Mouse (Mus musculus) c-Kit-positive CD71-positive TER-119-positive erythroid progenitor cells, embryonic 14.5 days (primary cell): ENCODE results near the gene Ebf4.

Experiments used
- DNase-seq: peaks from one replicate; pipeline ENCODE4 v3.0.0-alpha.2; 2013; ENCODE audit warnings: low spot score

The Ebf4 gene

GRCm38 (mm10) chr2:130295331-130296133 is 563 bp downstream of the Ebf4 start:
- DNase-seq, result no peak

DNA sequence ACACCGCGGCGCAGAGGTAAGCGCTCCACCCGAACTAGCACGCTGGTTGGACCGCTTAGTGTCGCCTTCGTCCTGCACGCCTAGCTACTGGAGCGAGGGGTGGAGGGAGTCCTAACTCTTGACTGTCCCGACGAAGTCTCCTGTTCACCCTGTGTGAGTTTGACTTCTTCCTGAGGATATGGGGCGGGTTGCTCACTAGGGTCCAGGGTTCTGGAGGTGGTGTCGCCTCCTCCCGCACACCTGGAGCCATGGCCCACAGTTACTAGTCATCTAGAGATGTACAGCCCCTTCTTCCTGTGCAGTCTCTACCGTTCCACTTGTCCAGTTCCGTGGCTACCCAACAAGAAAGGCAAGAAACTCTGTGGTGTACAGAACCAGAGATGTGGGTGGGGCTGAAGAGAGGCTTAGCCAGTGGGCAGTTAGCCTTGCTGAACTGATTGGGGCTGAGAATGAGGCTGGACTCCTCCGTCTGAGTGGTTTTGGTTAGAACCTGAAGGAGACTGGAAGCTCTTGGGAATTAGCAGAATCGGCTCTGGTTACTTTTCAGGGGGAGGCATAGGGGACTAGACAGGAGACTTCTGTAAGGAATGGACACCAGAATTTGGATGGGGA is 1.3 kb downstream of the Ebf4 start:
- no peak for DNase-seq

GRCm38 (mm10) chr2:130297580-130297979 is 2.6 kb downstream of the Ebf4 start:
- no peak for DNase-seq

- no peak for DNase-seq
These were observed 8.0 kb downstream of the Ebf4 start for GRCm38 (mm10) chr2:130303014-130303413.

- peak; percentile 11 for DNase-seq
These were observed 32.1 kb downstream of the Ebf4 start for GRCm38 (mm10) chr2:130327057-130327456.

DNA sequence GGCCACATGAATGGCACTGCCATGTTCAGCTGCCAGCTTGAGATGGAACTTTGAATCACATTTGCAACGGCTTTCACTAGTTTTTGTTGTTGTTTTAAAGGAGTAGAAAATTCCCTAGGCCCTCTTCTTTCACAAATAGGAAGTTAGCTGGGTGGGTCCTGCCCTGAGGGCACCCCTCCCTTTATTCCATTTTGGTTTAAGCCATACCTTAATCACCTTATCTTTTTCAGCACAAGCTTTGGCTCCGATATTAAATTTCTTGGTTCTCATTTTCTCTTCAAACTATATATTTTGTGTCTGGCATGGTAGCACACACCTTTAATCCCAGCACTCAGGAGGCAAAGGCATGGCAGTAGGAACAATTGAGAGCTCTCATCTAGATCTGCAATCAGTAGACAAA is 34.5 kb downstream of the Ebf4 start:
- no peak for DNase-seq

DNA sequence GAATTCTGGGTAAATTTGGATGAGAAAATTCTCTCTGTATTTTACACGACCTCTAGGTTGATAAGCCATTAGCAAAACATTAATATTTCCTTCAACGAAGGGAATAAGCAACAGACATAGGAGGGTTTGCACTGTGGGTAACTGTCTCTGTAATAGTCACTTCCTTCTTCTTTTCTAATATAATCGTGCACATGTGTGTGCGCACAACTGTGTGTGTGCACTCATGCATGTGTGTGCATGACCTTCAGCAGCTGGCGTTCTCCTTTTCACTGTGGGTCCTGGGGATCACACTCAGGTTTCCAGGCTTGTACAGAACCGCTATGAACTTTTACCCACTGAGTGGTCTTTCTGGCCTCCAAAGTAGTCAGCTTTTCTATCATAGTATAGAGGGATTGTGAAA is 40.1 kb downstream of the Ebf4 start:
- no peak for DNase-seq

DNA sequence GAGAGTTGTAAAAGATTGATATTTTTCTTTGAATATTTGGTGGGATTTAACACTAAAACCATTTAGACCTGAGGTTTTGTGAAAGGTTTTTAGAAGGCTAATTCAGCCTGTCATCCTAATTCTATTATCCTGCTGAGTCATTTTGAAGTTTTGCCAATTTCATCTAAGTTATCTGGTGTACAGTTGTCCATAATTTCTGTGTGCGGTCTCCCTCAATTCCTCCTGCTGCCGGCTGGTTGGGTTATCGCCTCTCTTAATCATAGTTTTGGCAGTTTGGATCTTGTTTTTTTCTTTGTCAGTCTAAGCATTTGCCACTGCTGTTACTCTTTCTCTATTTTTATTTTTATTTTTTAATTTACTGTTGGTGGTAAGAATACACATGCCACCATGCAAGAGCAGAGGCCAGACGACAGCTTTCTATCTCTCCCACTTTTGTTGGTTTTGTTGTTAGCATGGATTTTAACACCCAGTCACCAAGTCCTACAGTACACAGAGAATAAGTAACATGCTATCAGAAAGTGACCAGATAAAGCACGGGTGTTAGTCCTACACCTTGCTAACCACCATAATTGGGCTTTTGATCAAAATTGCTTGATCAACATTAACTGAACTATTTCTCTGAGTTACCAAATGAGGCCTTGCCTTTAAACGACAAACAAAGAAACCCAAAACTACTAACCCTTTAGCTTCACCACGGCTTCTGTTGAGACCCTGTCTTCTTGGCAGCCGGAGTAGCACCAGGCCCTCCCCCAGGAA is 45.7 kb downstream of the Ebf4 start:
- no peak for DNase-seq

DNA sequence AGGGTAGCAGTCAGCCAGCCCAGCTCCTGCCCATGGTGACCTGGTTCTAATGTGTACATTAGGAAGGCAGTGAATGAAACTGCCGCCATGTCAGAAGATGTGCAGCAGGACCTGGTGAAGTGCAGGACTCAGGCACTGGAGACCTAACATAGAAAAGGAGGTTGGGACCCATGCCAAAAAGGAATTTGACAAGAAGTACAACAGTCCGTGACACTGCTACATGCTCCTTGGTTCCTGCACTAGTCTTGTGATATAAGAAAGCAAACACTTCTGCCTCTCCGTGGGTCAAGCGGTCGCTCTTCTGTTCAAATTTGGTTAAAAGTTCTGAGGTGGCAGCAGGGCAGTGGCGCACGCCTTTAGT is 46.2 kb downstream of the Ebf4 start:
- DNase-seq, result no peak

- no peak for DNase-seq
These were observed 55.4 kb downstream of the Ebf4 start for GRCm38 (mm10) chr2:130350376-130350775.

DNA sequence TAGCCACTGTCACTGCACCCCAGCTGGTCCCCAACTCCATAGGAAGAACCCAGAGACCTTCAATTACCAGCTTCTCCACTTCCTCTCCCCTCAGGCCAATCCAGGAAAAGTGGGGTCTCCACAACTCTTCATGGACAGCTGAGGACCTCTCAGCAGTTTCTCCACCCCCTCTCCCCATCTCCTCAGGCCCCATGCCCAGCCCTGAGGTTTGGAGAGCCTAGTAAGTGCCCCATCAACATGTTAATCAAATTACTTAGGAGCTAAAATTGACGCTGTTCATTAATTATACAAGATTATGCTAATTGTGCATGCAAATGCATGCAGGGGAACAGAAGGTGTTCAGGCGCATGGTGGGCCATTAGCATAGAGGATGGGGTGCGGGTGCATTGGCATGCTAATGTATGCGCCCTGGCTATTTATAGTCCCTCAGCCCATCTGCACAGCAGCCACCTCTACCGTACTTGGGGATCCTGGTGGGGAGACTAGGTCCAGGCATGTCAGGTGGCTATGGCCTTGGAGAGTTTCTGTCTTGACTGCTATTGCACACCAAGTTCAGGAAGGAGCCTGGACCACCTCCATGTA is 56.9 kb downstream of the Ebf4 start:
- DNase-seq, result no peak

DNA sequence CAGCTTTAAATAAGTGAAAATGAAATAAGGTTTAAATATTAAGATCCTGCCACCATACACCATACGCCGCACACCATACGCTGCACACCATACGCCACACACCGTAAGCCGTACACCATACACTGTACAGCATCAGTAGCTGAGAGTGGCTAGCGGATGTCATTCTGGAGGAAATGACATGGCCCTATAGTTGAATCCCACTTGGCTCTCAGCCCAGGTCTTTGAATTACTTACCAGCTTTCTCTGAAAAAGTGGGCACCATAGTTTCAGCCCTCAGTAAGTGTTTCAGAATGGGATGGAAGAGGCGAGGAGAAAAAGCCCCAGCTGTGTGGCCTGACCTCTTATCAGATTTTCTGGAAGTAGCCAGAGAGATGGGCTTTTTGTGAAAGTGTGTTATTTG is 58.4 kb downstream of the Ebf4 start:
- no peak for DNase-seq

- DNase-seq, result no peak
These were observed 58.9 kb downstream of the Ebf4 start for GRCm38 (mm10) chr2:130353889-130354288.

GRCm38 (mm10) chr2:130357551-130357950 is 62.6 kb downstream of the Ebf4 start:
- DNase-seq, result no peak

GRCm38 (mm10) chr2:130358852-130359251 is 63.9 kb downstream of the Ebf4 start:
- DNase-seq, result no peak

DNA sequence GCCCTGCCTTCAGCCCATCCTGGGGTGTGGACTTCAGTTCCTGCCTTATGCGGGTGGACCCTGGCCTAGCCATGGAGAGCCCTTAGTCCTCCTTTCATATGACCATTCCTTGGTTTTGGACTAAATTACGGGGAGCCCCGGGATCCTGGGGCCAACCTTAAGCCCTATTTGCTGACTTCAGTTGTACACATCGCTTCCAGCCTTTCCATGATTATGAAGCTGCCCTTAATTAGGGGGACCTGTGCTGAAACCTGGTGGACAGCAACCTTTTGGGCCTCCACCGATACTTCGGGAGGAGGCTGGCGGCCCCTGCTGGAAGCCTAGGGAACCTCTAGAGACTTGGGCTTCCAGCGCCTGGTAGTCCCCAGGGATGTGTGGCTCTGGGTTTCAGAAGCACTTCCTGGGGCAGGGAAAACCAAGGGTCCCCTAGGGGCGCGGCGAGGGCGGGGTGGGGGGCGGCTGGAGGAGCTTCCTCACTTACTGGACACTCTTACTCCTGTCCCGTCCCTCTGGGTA is 67.6 kb downstream of the Ebf4 start:
- DNase-seq, result peak; percentile 8

DNA sequence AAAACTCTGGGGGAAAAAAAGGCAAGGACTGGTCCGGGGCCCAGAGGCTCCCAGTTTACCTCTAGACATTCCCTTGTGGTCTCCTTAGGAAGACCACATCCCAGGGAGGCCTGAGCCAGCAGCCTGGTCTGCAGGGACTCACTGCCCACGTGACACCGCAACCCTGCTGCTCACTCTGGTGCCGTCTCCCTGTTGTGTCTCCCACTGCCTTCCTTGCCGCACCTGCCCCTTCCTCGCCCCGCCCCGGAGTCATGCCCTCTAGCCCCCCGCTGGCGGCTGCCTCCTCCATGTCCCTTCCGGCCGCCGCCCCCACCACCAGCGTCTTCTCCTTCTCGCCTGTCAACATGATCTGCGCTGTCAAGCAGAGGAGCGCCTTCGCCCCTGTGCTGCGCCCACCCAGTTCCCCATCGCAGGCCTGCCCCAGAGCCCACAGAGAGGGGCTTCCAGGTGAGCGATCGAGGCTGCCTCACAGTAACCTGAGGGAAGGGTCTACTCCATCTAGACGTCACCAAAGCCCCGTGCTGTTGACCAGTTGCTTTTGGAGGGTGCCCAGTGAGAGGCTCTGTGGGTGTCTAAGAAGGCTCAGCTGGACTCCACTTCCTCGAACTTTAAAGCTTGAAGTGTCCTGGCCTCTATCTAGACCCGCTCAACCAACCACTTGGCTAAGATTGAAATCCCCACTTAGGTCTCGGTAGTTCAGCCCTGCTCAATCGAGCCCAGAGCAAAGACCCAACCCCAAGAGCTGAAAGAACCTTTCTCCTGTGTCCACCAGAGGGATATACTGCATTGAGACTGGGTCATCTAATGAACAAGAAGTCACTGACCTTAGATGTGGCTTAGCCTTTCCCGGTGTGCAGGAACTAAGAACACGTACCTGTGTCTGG is 70.5 kb downstream of the Ebf4 start:
- DNase-seq, result no peak

DNA sequence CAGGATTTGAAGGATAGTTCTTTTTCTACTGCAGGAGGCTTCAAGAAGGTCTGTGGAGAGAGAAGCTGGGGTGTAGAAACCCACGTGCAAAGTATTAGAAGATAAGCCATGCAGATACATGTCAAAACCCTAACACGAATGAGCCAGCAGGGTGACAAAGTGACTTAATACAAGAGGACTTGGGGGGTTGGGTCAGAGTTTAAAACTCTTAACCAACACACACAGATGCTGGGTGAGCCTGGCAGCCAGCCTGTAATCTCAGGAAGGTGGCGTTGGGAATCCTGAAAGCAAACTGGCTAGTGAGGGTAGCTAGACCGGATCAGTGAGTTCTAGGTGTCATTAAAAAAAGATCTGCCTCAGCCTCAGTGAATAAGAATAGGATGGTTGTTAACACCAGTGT is 72.4 kb downstream of the Ebf4 start:
- DNase-seq, result no peak

DNA sequence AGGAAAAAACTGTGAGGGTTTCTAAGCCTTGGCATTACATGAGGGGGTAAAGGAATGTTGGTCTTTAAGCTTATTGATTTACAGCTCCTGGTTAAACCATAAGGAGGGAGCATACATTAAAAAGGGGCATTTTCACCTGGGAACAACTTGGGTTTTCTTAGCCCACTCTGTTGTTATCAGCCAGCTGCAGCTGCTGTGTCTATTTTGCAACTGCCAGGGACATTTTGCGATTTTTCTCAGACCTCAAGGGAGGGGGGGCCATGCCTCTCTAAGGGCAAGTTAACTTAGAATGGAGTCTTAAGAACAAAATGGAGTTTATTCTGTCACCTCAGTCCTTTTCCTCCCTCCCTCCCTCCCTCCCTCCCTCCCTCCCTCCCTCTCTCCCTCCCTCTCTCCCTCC is 78.1 kb downstream of the Ebf4 start:
- DNase-seq, result peak; percentile 19

- no peak for DNase-seq
These were observed 80.0 kb downstream of the Ebf4 start for GRCm38 (mm10) chr2:130374951-130375350.

DNA sequence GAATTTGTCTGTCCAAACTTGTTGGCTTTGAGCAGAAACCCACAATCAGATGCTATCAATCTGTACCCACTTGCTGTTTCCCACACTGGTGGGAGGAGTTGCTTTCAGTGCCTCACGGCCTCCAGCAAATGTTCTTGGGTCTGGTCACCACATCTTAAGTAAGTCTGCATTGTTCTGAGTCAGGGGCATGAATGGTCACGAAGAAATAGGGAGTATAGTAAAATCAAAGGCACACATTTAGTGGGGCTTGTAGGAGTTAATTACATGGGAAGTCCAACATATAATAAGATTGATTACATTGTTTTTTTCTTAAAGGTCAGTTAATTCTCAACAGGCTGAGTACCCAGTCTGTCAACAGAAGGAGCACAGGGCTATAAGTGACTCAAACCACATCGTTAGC is 88.2 kb downstream of the Ebf4 start:
- no peak for DNase-seq

DNA sequence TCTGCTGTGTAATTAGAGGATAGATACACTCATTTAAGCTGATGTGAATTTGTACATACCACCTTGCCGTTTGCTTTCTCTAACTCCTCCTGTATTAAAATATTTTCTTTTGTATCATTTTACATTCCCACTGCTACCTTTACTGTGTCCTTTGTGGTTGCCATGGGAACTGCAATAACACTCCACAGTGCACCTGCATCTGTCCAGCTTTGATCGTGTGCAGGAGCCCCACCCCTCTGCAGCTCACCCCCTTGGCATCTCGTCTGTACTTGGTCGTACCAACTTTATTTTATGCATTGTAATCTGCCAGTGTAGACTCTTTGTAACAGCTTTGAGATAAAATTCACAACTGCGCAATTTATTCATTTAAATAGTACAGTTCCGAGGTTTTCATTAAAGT is 88.9 kb downstream of the Ebf4 start:
- no peak for DNase-seq
